Mouse (Mus musculus) stomach, embryonic 16.5 days (tissue): ENCODE measurements around the gene Mgat4b. TPM values are rescaled to one million over a fixed set of nuclear protein-coding genes. Genes with fewer than 3 reads are reported as not detected.

Source experiments
- ATAC-seq: fragments of 200-750 bp; cut with Nextera tagmentation; 2 replicates; pipeline ENCODE4 v1.8.0; 2017; ENCODE audit warnings: moderate number of reproducible peaks, moderate TSS enrichment; ENCODE audit not compliant: insufficient read depth, low FRiP score
- H3K27ac ChIP-seq: fragments of 300-500 bp; sonication (generic); 2 replicates; pipeline ENCODE4 v1.5.1; 2014; ENCODE audit warnings: low read length
- H3K27me3 ChIP-seq: fragments of 300-500 bp; sonication (generic); 2 replicates; pipeline ENCODE4 v1.6.1; 2014; ENCODE audit warnings: low read length, control low read depth, mixed read lengths; ENCODE audit not compliant: control insufficient read depth, insufficient read depth
- H3K36me3 ChIP-seq: fragments of 300-500 bp; sonication (generic); 2 replicates; pipeline ENCODE4 v1.6.1; 2014; ENCODE audit warnings: low read length; ENCODE audit not compliant: control insufficient read depth, insufficient read depth
- H3K4me1 ChIP-seq: fragments of 300-500 bp; sonication (generic); 2 replicates; pipeline ENCODE4 v1.6.1; 2014; ENCODE audit warnings: low read length, control low read depth, mixed read lengths; ENCODE audit not compliant: control insufficient read depth, insufficient read depth
- H3K4me2 ChIP-seq: fragments of 300-500 bp; sonication (generic); 2 replicates; pipeline ENCODE4 v1.6.1; 2014; ENCODE audit warnings: low read depth, low read length, mixed read lengths
- H3K4me3 ChIP-seq: fragments of 300-500 bp; sonication (generic); replicated peaks from 2 replicates; pipeline ENCODE4 v1.5.1; 2014; ENCODE audit warnings: mild to moderate bottlenecking, low read length
- H3K9ac ChIP-seq: fragments of 300-500 bp; sonication (generic); 2 replicates; pipeline ENCODE4 v1.6.1; 2014; ENCODE audit warnings: low read length
- H3K9me3 ChIP-seq: fragments of 300-500 bp; sonication (generic); replicated peaks from 2 replicates; pipeline ENCODE4 v1.6.1; 2016; ENCODE audit warnings: low read length, control low read depth; ENCODE audit not compliant: control insufficient read depth
- WGBS: fragments of 180-500 bp; shearing (Covaris S2); extraction: QIAGEN DNeasy Blood & Tissue Kit; methylation state at CpG from one replicate; pipeline ENCODE4 v1.1.7; 2014; 5-methylcytosine and 5-hydroxymethylcytosine counted together
- polyA plus RNA-seq: library from polyadenylated mRNA; unstranded; fragments of >200 nt; fragmentation: Nextera tagmentation; extraction: Ambion mirVana; gene quantifications from 2 replicates; pipeline ENCODE4 v1.2.1, GENCODE M21; 2015

Mgat4b gene
- polyA plus RNA-seq, 1 experiment from 2014 or later, result 5.9 TPM

DNA sequence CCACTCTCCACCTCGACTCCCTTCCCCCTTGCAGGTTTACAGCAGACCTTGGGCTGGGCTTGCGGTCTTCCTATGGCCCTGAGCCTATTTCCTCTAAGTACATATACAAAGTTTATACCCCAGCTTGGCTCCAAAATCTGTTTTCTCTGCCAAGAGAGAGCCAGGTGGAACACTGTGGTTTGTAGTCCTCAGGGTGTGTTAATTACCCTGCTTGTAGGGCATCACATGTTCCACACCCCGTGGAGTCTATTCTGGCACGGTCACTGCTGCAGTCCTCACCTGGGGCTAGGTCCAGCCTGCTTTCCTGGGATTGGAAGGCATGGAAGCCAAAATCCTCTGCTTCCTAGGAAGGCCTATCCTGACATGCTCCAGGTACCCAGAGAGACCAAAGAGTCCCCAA is 17.0 kb downstream of the Mgat4b start:
- Histone ChIP-seq H3K36me3 (peaks cover 1% of the 10 kb centered on the region; the same call in 1 of the 2 replicates), H3K9ac (no peak overlapping the region), H3K9me3 (no peaks in the 10 kb centered on the region), H3K4me1 (peaks cover 47% of the 10 kb centered on the region), H3K27ac (no peak overlapping the region), H3K27me3 (no peaks in the 10 kb centered on the region), H3K4me3 (no peak overlapping the region), H3K4me2 (no peak overlapping the region)
- no peak for ATAC-seq
- WGBS, result 76% methylated on average over 4 of the region's 4 CpGs

DNA sequence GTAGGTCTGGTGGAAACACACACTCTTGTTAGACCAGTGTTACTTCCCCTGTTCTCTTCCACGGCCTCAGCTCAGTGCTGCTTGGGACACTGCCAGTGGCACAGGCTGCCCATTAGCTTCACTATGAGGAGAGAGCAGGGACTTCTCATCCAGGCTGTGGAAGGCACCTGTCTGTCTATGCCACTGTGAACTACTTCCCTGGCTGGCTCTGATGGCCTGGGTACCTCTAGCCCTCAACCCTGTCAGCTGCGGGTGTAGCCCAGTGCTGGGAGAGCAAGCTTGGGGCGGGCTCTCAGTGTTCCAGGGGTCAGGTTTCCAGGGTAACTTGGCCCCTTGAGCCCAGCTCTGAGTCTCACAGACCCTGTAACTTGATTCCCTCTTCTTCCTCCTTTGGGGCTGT is 18.1 kb downstream of the Mgat4b start:
- no peaks in the 10 kb centered on the region for H3K27me3 ChIP-seq
- H3K27ac ChIP-seq, result no peak overlapping the region
- H3K9me3 ChIP-seq, result no peaks in the 10 kb centered on the region
- WGBS, result 43% methylated on average over 3 of the region's 3 CpGs
- no peak overlapping the region for H3K4me3 ChIP-seq
- ATAC-seq, result no peak
- H3K4me2 ChIP-seq, result no peak overlapping the region
- H3K4me1 ChIP-seq, result peaks cover 46% of the 10 kb centered on the region
- peak overlapping the region; percentile 46; the same call in 1 of the 2 replicates for H3K9ac ChIP-seq
- H3K36me3 ChIP-seq, result peaks cover 11% of the 10 kb centered on the region; the same call in 1 of the 2 replicates

DNA sequence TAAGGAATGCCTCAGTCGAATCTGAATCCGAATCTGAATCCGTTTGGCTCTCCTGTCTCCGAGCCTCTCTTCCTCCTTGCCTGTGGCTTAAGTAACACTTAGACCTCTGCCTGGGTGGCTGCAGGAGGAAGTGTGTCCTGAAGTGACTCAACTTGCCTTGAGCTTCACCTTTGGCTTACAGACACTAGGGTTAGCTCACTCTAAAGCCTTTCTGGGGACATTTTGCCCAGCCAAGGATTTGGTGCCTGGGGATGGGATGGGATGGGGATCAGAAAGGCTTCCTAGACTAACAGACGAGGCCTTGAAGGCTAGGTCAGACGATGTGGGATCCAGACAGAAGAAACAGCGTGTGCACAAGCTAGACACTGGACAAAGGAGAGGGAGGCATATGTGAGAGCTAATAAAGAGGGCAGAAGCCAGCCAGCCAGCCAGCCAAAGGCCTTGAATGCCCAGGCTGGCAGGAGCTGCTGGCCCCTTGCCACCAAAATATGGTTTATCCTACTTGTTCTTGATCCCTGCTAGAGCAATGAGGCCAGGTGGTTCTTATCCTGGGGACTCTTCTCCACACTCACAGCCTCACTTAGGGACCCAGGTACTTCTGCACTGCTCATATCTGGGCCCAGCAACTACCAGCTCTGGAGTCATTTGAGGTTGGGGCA is 18.7 kb downstream of the Mgat4b start:
- 59% methylated on average over 7 of the region's 7 CpGs for WGBS
- Histone ChIP-seq H3K9ac (no peak overlapping the region), H3K27me3 (no peaks in the 10 kb centered on the region), H3K4me1 (peaks cover 41% of the 10 kb centered on the region), H3K36me3 (peaks cover 13% of the 10 kb centered on the region; the same call in 1 of the 2 replicates), H3K4me3 (no peak overlapping the region), H3K27ac (no peak overlapping the region), H3K4me2 (no peak overlapping the region), H3K9me3 (no peaks in the 10 kb centered on the region)
- no peak for ATAC-seq

DNA sequence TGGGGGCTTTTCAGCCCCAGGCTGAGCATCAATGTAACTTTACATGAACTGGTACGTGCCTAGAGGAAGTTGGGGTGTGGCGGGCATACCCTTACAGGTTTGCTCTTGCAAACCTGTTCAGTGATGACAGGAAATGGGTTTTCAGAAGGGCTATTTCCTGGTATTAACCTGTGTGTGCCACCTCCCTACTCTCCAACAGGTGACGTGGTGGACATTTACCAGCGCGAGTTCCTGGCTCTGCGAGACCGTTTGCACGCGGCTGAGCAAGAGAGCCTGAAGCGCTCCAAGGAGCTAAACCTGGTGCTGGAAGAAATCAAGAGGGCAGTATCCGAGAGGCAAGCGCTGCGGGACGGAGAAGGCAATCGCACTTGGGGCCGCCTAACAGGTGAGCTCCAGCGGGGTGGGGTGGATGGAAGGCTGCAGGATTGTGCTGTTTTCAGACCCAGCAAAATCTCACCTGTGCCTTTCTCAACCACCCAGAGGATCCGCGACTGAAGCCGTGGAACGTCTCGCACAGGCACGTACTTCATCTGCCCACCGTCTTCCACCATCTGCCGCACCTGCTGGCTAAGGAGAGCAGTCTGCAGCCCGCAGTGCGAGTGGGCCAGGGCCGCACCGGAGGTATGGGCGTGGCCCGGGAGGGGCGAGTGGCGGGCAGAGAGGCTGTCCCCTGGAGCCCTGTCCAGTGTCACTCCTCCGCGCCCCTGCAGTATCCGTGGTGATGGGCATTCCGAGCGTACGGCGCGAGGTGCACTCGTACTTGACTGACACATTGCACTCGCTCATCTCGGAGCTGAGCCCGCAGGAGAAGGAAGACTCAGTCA is 20.0 kb downstream of the Mgat4b start:
- peak overlapping the region; percentile 48 for H3K4me2 ChIP-seq
- no peaks in the 10 kb centered on the region for H3K27me3 ChIP-seq

DNA sequence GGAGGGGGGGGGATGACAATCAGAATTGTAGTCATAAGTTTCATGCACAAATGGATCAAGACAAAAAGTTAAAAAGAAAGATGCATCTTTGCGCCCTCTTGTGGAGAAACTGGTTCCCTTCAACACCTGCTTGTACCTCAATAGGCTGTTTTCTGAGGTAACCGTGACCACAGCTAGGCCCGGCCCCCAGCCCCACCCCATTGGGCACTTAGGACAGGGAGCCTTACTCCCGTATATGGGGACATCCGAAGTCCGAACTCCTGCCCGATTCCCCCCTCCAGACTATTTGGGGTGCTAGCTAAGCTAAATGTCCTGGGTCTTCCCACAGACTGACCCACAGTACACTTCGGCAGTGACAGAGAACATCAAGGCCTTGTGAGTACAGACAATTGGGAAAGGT is 20.7 kb downstream of the Mgat4b start:
- ATAC-seq, result no peak
- peaks cover 41% of the 10 kb centered on the region for H3K4me1 ChIP-seq
- H3K36me3 ChIP-seq, result peaks cover 18% of the 10 kb centered on the region; the same call in 1 of the 2 replicates
- H3K9me3 ChIP-seq, result no peaks in the 10 kb centered on the region
- WGBS, result 21% methylated on average over 8 of the region's 8 CpGs
- H3K4me3 ChIP-seq, result no peak overlapping the region
- H3K9ac ChIP-seq, result no peak overlapping the region
- H3K27ac ChIP-seq, result no peak overlapping the region
- peak overlapping the region; percentile 48; the same call in 1 of the 2 replicates for H3K4me2 ChIP-seq
- no peaks in the 10 kb centered on the region for H3K27me3 ChIP-seq

More for the DNA sequence above, 20.0 kb downstream of the Mgat4b start:
- peak; percentile 22; the same call in 1 of the 2 replicates for ATAC-seq
- no peak overlapping the region for H3K27ac ChIP-seq
- H3K9ac ChIP-seq, result peak overlapping the region; percentile 44; the same call in 1 of the 2 replicates
- peaks cover 41% of the 10 kb centered on the region for H3K4me1 ChIP-seq
- 38% methylated on average over 45 of the region's 45 CpGs for WGBS
- 0 out of 2 replicates have a peak overlapping the region, but pooled peaks have one; percentile 22 for H3K4me3 ChIP-seq
- no peaks in the 10 kb centered on the region for H3K9me3 ChIP-seq
- H3K36me3 ChIP-seq, result peaks cover 18% of the 10 kb centered on the region; the same call in 1 of the 2 replicates

DNA sequence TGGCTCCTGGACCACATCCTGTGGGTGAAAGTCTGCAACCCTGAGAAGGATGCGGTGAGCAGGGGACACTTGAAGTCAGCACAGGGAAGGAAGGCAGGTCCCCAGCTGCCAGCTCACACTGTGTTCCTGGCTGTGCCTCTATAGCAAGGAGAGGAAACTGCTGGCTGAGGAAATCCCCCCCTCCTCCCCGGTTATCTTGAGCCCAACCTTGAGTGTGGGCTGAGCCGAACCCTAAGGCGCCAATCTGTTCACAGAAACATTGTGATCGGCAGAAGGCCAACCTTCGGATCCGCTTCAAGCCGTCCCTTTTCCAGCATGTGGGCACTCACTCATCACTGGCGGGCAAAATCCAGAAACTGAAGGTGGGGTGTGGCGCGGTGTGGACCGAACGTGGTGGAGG is 22.3 kb downstream of the Mgat4b start:
- H3K4me2 ChIP-seq, result no peak overlapping the region
- peaks cover 18% of the 10 kb centered on the region; the same call in 1 of the 2 replicates for H3K36me3 ChIP-seq
- no peak for ATAC-seq
- no peak overlapping the region for H3K4me3 ChIP-seq
- no peak overlapping the region for H3K9ac ChIP-seq
- WGBS, result 92% methylated on average over 13 of the region's 13 CpGs
- H3K9me3 ChIP-seq, result no peaks in the 10 kb centered on the region
- peaks cover 9% of the 10 kb centered on the region; the same call in 1 of the 2 replicates for H3K27me3 ChIP-seq
- peaks cover 35% of the 10 kb centered on the region for H3K4me1 ChIP-seq
- no peak overlapping the region for H3K27ac ChIP-seq

DNA sequence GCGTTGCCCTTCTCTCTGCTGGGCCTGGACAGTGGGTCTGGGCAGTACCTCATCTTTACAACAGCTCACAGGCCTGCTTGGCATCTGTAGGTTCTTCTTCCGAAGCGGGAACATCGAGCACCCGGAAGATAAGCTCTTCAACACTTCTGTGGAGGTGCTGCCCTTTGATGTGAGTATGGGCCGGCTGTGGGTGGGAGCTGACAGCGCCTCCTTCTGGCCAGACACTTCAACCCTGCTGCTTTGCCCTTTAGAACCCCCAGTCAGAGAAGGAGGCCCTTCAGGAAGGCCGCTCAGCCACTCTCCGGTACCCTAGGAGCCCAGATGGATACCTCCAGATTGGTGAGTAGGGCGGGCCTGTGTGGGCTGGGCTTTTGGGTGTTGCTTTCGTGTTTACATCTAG is 23.3 kb downstream of the Mgat4b start:
- Histone ChIP-seq H3K9ac (no peak overlapping the region), H3K4me3 (no peak overlapping the region), H3K4me2 (no peak overlapping the region), H3K4me1 (peaks cover 28% of the 10 kb centered on the region), H3K27me3 (peaks cover 11% of the 10 kb centered on the region; the same call in 1 of the 2 replicates), H3K36me3 (peaks cover 18% of the 10 kb centered on the region; the same call in 1 of the 2 replicates), H3K27ac (no peak overlapping the region), H3K9me3 (no peaks in the 10 kb centered on the region)
- no peak for ATAC-seq
- 86% methylated on average over 11 of the region's 11 CpGs for WGBS

DNA sequence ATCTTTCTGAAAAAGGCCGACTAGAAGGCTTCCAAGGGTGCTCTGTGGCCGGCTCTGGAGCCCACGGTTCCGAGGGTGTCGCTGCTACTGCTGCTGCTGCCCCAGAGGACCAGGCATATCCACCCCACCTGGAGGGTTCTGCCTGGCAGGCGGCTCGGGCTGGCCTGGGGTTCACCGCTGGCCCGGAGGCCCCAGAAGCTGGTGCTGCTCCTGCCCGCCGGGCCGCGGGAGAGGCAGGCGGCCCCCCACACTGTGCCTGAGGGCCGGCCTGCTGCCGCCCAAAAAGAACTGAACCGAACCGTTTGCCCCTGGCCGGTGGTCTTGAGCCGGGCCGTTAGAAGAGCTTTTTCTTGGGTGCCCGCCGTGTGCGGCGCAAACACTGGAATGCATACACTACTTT is 23.9 kb downstream of the Mgat4b start:
- H3K4me3 ChIP-seq, result no peak overlapping the region
- H3K27me3 ChIP-seq, result peaks cover 11% of the 10 kb centered on the region; the same call in 1 of the 2 replicates
- no peak for ATAC-seq
- H3K4me2 ChIP-seq, result no peak overlapping the region
- H3K9ac ChIP-seq, result no peak overlapping the region
- WGBS, result 95% methylated on average over 25 of the region's 25 CpGs
- H3K9me3 ChIP-seq, result no peaks in the 10 kb centered on the region
- H3K36me3 ChIP-seq, result peaks cover 18% of the 10 kb centered on the region; the same call in 1 of the 2 replicates
- H3K4me1 ChIP-seq, result peaks cover 24% of the 10 kb centered on the region
- no peak overlapping the region for H3K27ac ChIP-seq

DNA sequence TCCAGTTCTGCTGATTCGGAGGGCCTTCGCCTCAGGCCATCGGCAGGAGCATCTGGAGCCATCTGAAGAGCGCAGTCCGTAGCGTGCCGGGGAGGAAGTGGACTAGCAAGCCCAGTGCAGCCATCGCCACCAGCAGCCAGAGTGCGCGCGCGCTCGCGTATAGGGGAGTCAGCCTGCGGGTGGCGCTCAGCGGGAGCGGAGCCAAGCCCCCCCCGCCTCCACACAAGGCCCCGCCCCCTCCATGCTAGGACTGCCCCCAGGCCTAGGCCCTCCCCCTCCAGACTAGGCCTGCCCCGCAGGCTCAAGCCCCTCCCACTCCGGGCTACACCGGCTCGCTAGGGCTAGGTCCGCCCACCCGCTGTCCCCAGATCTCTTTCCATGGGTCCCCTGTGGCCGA is 25.8 kb downstream of the Mgat4b start:
- peak overlapping the region; percentile 67 for H3K4me3 ChIP-seq
- peaks cover 11% of the 10 kb centered on the region; the same call in 1 of the 2 replicates for H3K27me3 ChIP-seq
- peak; percentile 94 for ATAC-seq
- H3K4me1 ChIP-seq, result peaks cover 14% of the 10 kb centered on the region; the same call in 1 of the 2 replicates
- H3K9ac ChIP-seq, result peak overlapping the region; percentile 70
- H3K27ac ChIP-seq, result no peak overlapping the region
- peak overlapping the region; percentile 96 for H3K4me2 ChIP-seq
- H3K36me3 ChIP-seq, result peaks cover 18% of the 10 kb centered on the region; the same call in 1 of the 2 replicates
- H3K9me3 ChIP-seq, result no peaks in the 10 kb centered on the region
- WGBS, result 1% methylated on average over 22 of the region's 27 CpGs
